Mouse (Mus musculus) forebrain, postnatal 0 days (tissue): ENCODE measurements around the gene Btbd9. TPM values are rescaled to one million over a fixed set of nuclear protein-coding genes. Genes with fewer than 3 reads are reported as not detected.
A peak's percentile ranks its signal among the peaks of the same experiment; 100 is the strongest.

Experiments used
- ATAC-seq: fragments of 200-750 bp; cut with Nextera tagmentation; 2 replicates; pipeline ENCODE4 v1.8.0; 2017; ENCODE audit warnings: mild to moderate bottlenecking, moderate library complexity
- DNase-seq: peaks from one replicate; pipeline ENCODE4 v3.0.0-alpha.2; 2015
- H3K27ac ChIP-seq: fragments of 300-500 bp; sonication (generic); 2 replicates; pipeline ENCODE4 v1.5.1; 2014; ENCODE audit warnings: low read depth, mild to moderate bottlenecking, antibody characterized with exemption, low read length, moderate library complexity, mixed read lengths
- H3K27me3 ChIP-seq: fragments of 300-500 bp; sonication (generic); 2 replicates; pipeline ENCODE4 v1.6.1; 2014; ENCODE audit warnings: mild to moderate bottlenecking, low read length, mixed read lengths; ENCODE audit not compliant: insufficient read depth
- H3K36me3 ChIP-seq: fragments of 300-500 bp; sonication (generic); 2 replicates; pipeline ENCODE4 v1.6.1; 2014; ENCODE audit warnings: mild to moderate bottlenecking, moderate library complexity; ENCODE audit not compliant: insufficient read depth
- H3K4me1 ChIP-seq: fragments of 300-500 bp; sonication (generic); 2 replicates; pipeline ENCODE4 v1.6.1; 2014; ENCODE audit warnings: antibody characterized with exemption; ENCODE audit not compliant: insufficient read depth
- H3K4me2 ChIP-seq: fragments of 300-500 bp; sonication (generic); 2 replicates; pipeline ENCODE4 v1.6.1; 2014; ENCODE audit warnings: low read depth, mild to moderate bottlenecking, moderate library complexity
- H3K4me3 ChIP-seq: fragments of 300-500 bp; sonication (generic); 2 replicates; pipeline ENCODE4 v1.5.1; 2014; ENCODE audit warnings: low read depth, low read length, mixed read lengths
- H3K9ac ChIP-seq: fragments of 300-500 bp; sonication (generic); 2 replicates; pipeline ENCODE4 v1.6.1; 2014; ENCODE audit warnings: mild to moderate bottlenecking
- H3K9me3 ChIP-seq: fragments of 300-500 bp; sonication (generic); 2 replicates; pipeline ENCODE4 v1.6.1; 2016; ENCODE audit warnings: low read length
- CTCF ChIP-seq: sonication (generic); IDR thresholded peaks from 2 replicates; pipeline ENCODE4 v1.5.1; 2016; ENCODE audit warnings: antibody characterized with exemption, control low read depth, low read depth
- WGBS: fragments of 180-500 bp; shearing (Covaris S2); extraction: QIAGEN DNeasy Blood & Tissue Kit; methylation state at CpG from one replicate; pipeline ENCODE4 v1.1.7; 2014; 5-methylcytosine and 5-hydroxymethylcytosine counted together
- polyA plus RNA-seq: library from polyadenylated mRNA; unstranded; fragments of >200 nt; fragmentation: Nextera tagmentation; extraction: Ambion mirVana; gene quantifications from 2 replicates; pipeline ENCODE4 v1.2.1, GENCODE M21; 2015
- total RNA-seq: library from RNA; depleted of rRNA; stranded (reverse); fragments of >200 nt; gene quantifications from 2 replicates; pipeline ENCODE4 v1.2.3, GENCODE M21; 2014

The Btbd9 gene
- total and polyA plus RNA-seq, 2 experiments from 2014 or later, result 63.6 to 149 TPM

- Histone ChIP-seq H3K9me3 (no peaks in the 10 kb centered on the region), H3K27ac (no peak overlapping the region), H3K27me3 (no peaks in the 10 kb centered on the region), H3K4me1 (peaks cover 12% of the 10 kb centered on the region), H3K36me3 (no peaks in the 10 kb centered on the region), H3K9ac (no peak overlapping the region), H3K4me2 (no peak overlapping the region), H3K4me3 (no peak overlapping the region)
- no peak for ATAC-seq
- DNase-seq, result no peak
- WGBS, result 75% methylated on average over 3 of the region's 3 CpGs
- TF ChIP-seq CTCF, result no peak
Observed at GRCm38 (mm10) chr17:30570971-30571370, 5.3 kb downstream of the Btbd9 start.

- no peak overlapping the region for H3K27ac ChIP-seq
- ATAC-seq (no peak), DNase-seq (no peak)
- TF ChIP-seq CTCF, result no peak
- no peaks in the 10 kb centered on the region for H3K27me3 ChIP-seq
- H3K4me2 ChIP-seq, result no peak overlapping the region
- H3K36me3 ChIP-seq, result no peaks in the 10 kb centered on the region
- no peaks in the 10 kb centered on the region for H3K9me3 ChIP-seq
- H3K9ac ChIP-seq, result no peak overlapping the region
- 73% methylated on average over 8 of the region's 8 CpGs for WGBS
- no peak overlapping the region for H3K4me3 ChIP-seq
- H3K4me1 ChIP-seq, result peaks cover 10% of the 10 kb centered on the region
Observed at GRCm38 (mm10) chr17:30570173-30570572, 6.1 kb downstream of the Btbd9 start.

GRCm38 (mm10) chr17:30568473-30568872, 7.8 kb downstream of the Btbd9 start:
- Histone ChIP-seq H3K27ac (no peak overlapping the region), H3K9me3 (no peaks in the 10 kb centered on the region), H3K9ac (no peak overlapping the region), H3K27me3 (no peaks in the 10 kb centered on the region), H3K4me1 (no peaks in the 10 kb centered on the region), H3K4me2 (no peak overlapping the region), H3K36me3 (no peaks in the 10 kb centered on the region), H3K4me3 (no peak overlapping the region)
- ATAC-seq (no peak), DNase-seq (no peak)
- TF ChIP-seq CTCF, result no peak

- Histone ChIP-seq H3K4me1 (no peaks in the 10 kb centered on the region), H3K36me3 (no peaks in the 10 kb centered on the region), H3K4me3 (no peak overlapping the region), H3K9me3 (no peaks in the 10 kb centered on the region), H3K9ac (no peak overlapping the region), H3K27ac (no peak overlapping the region), H3K4me2 (no peak overlapping the region), H3K27me3 (no peaks in the 10 kb centered on the region)
- no peak for TF ChIP-seq CTCF
- no peak for ATAC-seq
- no peak for DNase-seq
- 78% methylated on average over 7 of the region's 7 CpGs for WGBS
Observed at GRCm38 (mm10) chr17:30564971-30565370, 11.3 kb downstream of the Btbd9 start.

GRCm38 (mm10) chr17:30564407-30564806, 11.9 kb downstream of the Btbd9 start:
- DNase-seq (no peak), ATAC-seq (no peak)
- Histone ChIP-seq H3K4me3 (no peak overlapping the region), H3K9me3 (no peaks in the 10 kb centered on the region), H3K4me2 (no peak overlapping the region), H3K36me3 (no peaks in the 10 kb centered on the region), H3K27me3 (no peaks in the 10 kb centered on the region), H3K27ac (no peak overlapping the region), H3K4me1 (no peaks in the 10 kb centered on the region), H3K9ac (no peak overlapping the region)
- WGBS, result 87% methylated on average over 3 of the region's 3 CpGs
- TF ChIP-seq CTCF, result no peak

GRCm38 (mm10) chr17:30563484-30564075, 12.7 kb downstream of the Btbd9 start:
- Histone ChIP-seq H3K36me3 (no peaks in the 10 kb centered on the region), H3K4me1 (no peaks in the 10 kb centered on the region), H3K9ac (no peak overlapping the region), H3K9me3 (no peaks in the 10 kb centered on the region), H3K4me2 (no peak overlapping the region), H3K27ac (no peak overlapping the region), H3K27me3 (no peaks in the 10 kb centered on the region), H3K4me3 (no peak overlapping the region)
- no peak for TF ChIP-seq CTCF
- WGBS, result 75% methylated on average over 6 of the region's 6 CpGs
- DNase-seq, result no peak
- ATAC-seq, result no peak

- Histone ChIP-seq H3K36me3 (no peaks in the 10 kb centered on the region), H3K4me3 (no peak overlapping the region), H3K27ac (no peak overlapping the region), H3K4me2 (no peak overlapping the region), H3K9me3 (no peaks in the 10 kb centered on the region), H3K9ac (no peak overlapping the region), H3K27me3 (no peaks in the 10 kb centered on the region), H3K4me1 (no peaks in the 10 kb centered on the region)
- DNase-seq (no peak), ATAC-seq (no peak)
- WGBS, result 88% methylated on average over 2 of the region's 2 CpGs
- TF ChIP-seq CTCF, result no peak
Observed at GRCm38 (mm10) chr17:30562770-30563169, 13.5 kb downstream of the Btbd9 start.

- Histone ChIP-seq H3K4me3 (no peak overlapping the region), H3K4me1 (no peaks in the 10 kb centered on the region), H3K27ac (no peak overlapping the region), H3K9ac (no peak overlapping the region), H3K36me3 (no peaks in the 10 kb centered on the region), H3K4me2 (no peak overlapping the region), H3K9me3 (no peaks in the 10 kb centered on the region), H3K27me3 (no peaks in the 10 kb centered on the region)
- peak; percentile 59 for TF ChIP-seq CTCF
- 48% methylated on average over 3 of the region's 3 CpGs for WGBS
- ATAC-seq, result no peak
- peak; percentile 10 for DNase-seq
Observed at GRCm38 (mm10) chr17:30559536-30559935, 16.8 kb downstream of the Btbd9 start.
